Mouse (Mus musculus) testis, postnatal 10 days (tissue): ENCODE measurements at regions not wholly inside any gene's neighbourhood (a gene's known extent, or its start where the extent isn't known, plus 50 kb on each side); places are given as distances from the start of the nearest gene placed in this dataset.

Experiments
- DNase-seq: peaks from one replicate; pipeline ENCODE4 v3.0.0; 2021; ENCODE audit warnings: low spot score

DNA sequence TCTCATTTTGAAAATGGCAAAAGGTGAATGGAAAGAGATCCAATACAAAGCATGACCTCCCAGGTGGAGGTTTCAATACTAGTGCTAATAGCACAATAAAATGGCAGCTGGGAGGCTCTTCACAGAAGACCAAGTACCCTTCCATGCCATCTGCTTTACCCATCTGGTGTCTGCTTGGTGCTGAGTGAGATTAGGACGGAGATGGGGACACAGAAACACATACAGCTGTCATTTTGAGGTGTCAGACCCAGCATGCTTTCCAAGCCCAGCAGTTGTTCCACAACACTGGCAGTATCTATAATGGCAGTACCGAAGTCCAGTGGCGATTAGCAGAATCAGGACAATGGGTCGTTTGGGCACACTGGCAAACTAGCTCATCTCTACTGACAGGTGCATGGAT lies 118.9 kb upstream of the 1700064H15Rik start:
- no peak for DNase-seq

DNA sequence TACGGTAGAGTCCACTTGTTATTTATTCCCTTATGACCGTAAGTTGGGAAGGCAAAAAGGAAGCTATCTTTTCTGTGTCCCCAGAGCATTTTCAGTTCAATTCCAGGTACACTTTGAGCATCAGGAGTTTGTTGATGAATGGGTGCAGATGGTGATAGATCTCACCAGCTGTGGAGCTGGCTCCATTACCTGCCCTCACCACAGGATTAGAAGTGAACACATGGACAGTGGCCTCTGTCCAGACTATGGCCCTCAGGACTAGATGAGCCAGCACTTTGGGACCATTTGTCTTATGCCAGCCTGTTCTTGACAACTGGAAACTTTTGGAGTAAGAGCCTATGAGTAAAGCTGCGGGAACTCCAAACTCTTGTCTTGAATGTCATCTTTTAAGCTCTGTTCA lies 123.5 kb upstream of the 1700064H15Rik start:
- DNase-seq = no peak

DNA sequence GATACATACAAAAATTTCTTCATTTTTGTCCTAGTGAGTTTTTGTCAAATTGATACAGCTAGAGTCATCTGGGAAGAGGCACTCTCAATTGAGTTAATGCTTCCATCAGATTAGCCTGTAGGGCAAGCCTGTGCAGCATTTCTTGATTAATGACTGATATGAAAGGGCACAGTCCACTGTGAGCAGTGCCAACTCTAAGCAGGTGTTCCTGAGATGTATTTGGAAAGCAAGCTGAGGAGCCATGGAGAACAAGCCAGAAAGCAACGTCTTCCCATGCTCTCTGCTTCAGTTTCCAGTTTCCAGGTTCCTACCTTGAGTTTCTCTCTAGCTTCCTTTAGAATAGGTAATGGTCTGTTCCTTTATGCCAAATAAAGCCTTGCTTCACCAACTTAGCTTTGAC lies 125.5 kb upstream of the 1700064H15Rik start:
- no peak for DNase-seq

DNA sequence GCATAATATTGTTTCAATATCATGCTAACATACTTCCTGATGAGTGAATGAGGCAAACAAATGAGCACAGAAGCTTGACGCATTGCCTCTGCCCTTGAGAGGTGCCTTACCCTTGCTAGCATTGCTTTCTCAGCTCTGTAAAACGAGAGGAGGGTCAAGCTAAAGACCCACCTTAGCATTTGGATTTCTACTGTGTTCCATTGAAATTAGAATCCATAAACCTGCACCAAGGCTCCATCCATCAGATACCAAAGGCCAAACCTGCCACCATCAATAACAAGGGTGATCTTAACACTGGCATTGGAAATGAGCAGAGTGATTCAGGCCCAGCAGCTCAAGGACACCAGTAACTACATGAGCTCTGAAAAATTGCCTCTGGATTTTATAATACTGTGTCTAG lies 126.2 kb upstream of the 1700064H15Rik start:
- no peak for DNase-seq

DNA sequence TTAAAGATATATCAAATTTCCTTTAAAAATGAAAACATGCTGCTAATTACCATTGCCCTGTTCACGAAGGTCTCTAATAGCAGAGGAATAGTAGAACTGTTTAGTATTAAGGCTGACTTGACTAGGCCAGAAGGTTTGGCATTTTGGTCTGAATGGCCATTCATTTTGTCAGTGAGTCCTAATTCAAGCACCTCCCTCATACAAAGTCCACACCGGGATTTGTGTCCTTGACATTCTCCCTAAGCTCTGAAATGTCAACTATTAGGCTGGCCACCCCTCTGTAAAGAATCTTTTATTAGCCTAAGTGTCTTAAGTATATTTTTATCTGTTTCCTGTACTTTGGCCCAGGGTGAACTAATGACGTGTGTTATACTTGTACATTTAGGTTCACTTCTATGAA lies 126.7 kb upstream of the 1700064H15Rik start:
- DNase-seq = no peak

DNA sequence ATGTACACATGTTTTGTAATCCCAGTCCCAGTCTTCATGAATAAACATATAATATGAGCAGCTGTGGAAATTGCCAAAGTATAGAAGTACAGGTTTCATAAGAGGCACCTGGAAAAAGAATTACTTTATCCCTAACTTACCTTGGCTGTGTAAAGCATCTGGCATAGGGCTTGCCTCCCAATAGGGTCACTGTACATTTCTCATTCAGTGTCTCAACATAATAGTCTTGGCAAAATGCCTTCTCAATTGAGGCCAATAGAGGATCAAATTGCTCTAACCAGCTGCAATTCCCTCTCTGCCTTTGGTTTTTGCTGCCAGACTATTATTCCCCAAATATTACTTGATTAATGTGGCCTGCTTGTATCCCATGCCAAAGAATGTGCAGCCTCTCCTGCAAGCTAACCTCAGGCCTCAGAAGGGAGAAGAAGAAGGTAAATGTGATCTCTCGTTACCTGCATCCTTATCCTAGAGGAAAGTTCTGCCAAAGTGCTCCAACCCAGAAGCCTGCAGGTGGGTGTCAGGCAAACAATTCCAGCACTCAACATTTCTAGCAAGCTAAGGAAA lies 158.2 kb upstream of the Cp start:
- no peak for DNase-seq

DNA sequence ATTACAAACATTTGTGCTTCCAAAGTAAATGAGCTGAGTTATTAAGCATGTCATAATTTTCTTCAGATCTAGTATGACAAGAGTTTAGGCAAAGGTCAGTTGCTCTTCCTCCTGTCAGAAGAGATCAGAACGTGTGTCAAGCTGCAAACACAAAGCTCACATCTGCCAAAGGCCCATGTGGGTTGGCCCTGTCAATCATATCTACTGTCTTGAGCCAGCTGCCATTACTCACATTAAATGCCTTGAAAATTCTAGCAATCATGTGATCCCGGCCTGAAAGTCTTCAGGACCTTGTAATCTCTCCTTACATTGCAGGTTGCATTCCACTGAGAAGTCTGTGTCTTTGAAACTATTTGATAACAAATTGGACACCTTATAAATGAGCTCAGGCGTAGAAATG lies 146.8 kb upstream of the Cp start:
- DNase-seq = no peak

DNA sequence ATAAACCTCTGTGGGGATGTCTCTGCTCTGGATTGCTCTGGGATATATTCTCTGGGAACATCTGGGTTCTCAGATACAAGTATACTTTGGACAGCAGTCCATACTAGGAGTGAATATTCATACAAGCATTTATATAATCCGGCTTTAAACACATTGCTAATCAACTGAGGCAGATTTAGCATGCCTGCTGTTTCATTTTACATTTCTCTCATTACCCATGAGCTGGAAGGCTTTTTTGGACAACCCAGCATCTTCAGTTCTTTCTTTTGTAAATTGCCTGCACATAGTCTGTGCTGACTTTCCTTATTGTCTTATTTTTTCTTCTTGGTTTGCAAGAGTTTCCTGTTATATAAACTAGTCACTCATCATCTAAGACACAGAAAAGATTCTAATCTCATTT lies 131.9 kb upstream of the Cp start:
- no peak for DNase-seq

DNA sequence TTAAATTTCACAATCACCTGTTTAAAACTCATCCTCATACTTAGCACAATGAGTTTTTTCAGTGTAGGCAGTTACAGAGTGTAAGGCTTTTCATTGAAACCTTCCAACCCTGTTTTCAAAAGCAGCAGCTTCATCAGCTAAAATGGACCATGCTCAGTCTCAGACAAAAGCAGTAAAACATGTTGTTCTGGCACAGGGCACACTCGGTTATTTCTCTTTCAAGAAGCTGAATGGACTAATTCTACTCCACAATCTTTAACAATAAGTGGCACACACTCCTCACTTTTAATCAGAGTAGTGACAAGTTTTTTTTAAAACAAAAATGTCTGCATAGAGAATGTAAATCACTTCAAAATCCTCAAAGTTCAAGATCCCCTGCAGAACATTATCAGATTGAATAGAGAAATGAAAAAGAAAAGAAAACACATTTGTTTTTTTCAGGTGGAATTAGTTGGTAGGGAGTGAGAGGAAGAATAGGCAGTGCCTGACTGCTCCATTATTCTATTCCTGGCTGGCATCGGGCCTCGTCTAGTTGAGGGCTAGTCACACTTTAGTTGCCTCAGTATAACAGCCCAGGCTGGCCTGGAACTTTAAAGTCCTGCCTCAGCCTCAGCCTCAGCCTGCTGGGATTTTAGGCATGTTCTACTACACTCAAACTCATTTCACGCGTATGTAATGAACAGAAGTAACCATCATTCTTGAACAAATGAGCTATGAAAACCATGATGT lies 128.2 kb upstream of the Cp start:
- no peak for DNase-seq

DNA sequence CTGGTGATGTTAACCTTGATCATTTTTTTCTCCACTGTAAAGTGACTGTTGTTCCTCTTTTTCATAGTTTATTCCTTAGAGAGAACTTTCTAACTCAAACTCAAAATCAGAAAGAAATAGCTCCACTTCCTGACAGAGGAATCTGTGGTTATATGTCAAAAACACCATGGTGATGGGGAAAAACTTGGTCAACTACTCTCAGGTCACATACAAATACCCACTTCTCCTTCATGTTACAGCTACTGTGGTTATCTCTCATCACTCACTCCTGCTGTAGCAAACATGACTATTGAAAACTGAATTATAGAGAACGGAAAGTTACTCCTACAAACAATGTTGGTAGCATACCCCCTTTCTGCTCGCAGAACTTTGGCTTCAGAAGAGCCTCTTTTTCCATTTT lies 127.1 kb upstream of the Cp start:
- no peak for DNase-seq

DNA sequence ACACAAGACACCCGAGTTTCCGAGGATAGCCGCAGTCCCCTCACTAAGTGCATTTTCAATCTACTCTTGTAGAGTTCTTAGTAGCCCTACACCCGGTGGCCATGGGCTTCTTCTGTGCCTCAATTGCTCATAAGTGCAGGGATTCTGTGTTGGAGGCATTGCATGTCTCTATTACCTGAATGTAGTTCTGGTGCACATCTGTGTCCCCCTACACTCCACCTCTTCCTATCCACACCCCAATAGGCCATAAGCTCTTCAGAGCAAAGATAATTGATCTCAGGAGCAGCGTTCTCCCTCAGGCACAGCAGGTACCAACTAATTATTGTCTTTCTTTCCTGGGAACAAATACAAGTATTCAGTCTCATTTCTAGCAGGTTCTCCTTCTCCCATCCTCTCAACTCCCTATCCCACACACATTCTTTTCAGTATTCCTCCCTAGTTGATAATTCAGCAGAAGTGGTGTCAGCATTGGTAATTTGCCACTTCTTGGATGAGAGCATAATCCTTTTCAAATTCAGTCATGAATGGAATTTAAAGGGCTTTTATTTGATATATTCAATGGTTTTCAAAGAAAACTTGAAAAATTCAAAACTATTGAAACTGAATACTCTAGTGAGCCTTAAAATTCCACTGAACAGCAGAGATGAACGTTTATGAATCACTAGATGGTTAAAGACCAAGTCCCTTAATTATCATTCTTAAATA lies 108.7 kb upstream of the Cp start:
- no peak for DNase-seq

DNA sequence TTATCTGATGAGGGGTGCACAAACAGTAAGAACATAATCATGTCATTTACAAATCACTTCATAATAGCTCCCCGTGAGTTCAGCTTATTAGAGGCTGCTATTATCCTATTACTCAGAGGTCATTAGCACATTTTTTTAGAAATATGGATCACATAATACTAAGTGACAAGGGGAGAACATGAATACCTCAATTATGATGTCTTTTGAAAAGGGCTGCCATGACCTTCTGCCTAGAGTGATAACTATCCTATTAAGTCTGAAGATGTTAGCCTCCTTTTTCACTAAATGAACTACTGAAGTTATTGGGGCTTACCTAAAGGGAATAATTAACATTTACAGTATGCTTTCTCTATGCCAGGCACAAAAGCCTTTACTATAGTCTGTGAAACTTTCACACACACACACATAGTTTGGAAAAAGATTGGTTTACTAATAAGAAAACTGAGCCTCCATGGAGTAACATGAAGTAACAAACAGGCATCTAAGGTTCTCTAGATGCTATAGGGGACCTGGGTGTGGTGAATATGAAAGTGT lies 108.1 kb upstream of the Cp start:
- no peak for DNase-seq

DNA sequence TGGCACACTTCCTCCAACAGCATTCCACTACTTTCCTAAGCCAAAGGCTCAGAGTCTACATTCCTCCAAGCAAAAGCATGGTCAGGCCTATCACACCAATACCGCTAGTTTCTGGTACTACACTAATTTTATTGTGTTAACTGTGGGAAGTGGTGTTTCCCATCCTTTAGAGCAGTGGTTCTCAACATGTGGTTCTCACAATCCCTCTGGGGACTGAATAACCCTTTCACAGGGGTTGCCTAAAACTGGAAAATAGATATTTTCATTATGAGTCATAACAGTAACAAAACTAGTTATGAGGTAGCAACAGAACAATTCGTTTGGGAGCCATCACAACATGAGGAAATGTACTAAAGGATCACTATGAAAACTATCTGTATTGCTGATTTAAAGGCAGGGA lies 74.2 kb upstream of the Cp start:
- DNase-seq = no peak

DNA sequence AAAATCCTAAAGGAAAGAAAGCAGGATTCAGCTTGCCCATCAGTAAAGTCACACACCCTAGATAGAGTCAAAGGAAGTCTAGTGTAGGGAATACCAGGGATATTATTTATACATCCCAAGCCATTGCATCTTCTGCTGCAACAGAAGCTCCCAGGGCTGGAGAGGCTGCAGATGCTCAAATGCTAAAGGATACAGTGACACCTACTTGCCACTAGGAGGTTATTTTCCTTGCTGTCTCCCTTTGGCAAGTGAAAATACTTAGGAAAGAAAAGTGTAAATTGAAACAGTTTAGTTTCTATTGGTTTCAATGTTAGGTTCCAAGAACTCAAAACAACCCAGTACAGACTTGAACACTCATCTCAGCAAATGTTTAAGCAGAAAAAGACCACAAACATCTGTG lies 68.4 kb upstream of the Cp start:
- DNase-seq = no peak

DNA sequence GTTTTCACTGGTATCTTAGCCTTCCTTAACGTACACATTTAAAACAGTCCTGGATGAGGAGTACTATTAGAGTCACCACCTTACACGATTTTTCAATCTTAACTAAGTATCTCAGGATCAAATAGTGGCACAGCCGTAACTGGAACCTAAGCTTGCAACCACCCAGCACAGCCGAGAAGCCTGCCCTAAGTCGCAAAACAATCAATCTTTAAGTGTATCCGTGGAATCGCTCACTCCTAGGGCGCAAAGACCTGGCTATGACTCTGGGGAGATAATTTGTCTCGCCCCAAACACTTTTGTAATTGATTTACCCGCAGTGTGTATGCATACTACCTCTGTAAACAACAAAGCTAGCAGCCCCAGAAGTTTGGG lies 62.6 kb upstream of the Cp start:
- no peak for DNase-seq

DNA sequence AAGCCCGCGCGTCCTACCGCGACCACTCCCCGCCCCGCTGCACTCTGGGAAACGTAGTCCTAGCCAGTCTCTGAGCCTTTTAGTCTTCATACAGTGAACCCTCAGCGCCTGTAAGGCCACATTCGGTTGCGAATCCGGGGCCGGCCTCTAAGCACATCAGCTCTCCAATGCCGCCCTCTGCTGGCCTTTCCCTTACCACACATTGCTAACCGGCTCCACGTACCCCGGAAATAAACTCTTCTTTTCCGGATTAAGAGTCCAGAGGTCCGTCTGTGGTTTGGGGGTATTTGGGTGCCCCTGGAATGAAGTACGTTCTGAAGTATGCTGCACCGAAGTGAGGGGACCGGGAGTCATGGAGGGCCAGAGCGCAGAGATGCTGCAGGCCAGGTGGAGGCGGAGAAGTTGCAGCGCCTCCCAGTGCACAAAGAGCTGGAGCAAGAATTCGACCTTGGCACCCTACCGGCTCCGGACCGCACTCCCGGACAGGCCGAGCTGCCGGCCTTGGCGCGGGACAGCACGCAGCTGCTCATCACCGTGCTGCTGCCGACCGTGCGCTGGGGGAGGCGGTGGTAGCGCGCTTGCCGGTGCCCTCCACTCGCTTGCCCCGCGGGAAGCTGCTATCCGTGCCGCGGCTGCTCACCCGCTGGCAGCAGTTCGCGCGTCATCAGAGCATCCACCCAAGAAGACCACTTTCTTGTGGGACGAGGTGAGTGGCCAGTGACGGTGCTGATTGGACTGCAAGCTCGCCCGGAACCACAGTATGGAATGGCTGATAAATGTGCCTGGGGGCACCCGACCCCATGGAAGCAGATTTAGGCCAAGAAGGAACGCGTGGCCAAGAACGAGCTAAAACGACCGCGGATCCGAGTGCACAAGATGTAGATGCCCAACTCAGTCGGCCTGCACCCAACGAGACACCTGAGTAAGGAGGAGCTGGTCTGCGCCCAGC lies 62.0 kb upstream of the Cp start:
- peak; percentile 96 for DNase-seq

DNA sequence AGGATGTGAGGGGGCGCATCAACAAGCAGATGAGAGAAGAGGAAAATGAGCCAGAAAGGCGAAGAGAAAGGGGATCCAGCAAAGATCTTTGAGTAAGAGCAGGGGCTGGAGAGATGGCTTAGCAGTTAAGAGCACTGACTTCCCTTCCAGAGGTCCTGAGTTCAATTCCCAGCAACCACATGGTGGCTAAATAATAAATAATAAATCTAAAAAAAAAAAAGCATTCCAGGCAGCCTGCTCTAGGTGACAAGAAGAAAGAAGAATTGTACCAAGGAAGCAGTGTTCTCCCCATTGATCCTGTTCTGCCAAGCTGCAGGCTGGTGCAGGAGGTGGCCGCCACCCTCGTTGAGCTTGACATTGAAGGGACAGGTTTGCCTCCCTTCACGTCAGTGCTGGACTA lies 61.1 kb upstream of the Cp start:
- DNase-seq = no peak

DNA sequence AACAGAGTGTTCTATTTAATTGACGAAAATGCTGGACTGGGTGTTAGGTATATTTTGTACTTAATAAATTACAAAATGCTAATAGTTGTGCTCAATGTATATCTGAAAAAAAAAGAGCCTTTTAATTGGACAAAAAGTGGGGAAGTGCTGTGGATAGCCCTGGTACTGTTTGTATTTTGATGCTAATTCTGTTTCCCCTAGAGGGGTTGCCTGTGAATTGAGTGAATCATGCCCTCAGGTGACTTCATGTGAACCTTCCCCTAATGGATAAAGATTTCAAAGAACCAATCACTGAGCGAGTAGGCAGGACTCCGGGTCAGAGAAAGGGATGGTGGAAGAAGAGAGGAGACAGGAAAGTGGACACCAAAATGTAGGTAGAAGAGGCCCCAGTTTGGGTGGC lies 59.7 kb upstream of the Cp start:
- no peak for DNase-seq

DNA sequence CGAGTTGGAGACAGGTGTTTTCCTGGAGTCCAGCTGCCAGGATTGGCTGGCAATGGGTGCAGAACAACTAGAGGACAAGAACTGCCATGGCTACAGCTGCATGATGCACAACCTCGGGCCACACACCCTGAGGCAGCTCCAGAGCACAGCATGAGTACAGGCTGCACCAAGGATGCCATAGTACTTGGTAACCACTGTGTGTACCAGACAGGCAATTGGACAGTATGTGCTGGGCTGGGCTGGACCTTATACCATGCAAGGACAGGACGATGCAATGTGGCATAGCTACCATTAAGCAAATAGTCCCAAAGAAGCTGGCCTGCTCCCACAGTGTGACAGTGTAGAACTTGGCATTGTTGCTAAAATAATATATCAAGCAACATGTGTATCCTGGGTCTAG lies 54.6 kb upstream of the Cp start:
- DNase-seq = no peak

DNA sequence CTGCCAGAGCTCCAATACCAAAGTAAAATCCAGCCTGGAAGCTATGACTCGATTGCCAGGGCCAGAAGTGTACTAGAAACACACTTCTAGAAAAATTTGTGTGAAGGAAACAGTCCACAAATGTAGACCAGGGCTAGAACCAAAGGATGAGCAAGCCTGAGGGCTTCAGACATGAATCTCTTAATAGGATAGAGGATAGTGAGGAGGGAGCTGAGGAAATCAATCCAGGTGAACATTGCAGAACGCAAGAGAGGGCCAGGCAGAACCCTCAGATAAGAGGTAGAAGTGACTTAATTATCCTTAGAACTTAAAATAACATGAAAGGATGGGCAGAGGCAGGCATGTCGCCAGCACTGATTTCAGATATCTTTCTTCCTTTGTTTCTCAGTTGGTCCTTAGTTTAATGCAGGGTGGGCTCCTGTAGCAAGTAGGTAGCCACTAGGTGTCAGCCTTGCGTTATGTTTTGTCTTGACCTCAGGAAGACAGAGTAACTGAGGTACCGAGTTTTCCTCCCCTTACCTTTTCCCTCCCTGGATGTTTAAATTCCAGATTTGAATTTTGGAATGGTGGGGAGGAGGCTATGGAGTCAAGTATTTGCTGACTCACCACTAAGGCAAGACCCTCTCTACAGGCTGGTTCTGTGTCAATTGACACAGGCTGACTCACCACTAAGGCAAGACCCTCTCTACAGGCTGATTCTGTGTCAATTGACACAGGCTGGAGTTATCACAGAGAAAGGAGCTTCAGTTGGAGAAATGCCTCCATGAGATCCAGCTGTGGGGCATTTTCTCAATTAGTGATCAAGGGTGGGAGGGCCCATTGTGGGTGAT lies 52.2 kb upstream of the Cp start:
- DNase-seq = peak; percentile 56
